Mouse (Mus musculus): Measurements from ENCODE around the gene Hk2. TPM values are rescaled to one million over a fixed set of nuclear protein-coding genes. Genes with fewer than 3 reads are reported as not detected.

Hk2 gene
- polyA plus RNA-seq, 1 experiment from 2014 or later: 3.5 TPM

Other genes with a start within 250 kb of the Hk2 start
- 125 and 130 TPM in 2 replicates for gene Pole4, start 69.1 kb downstream of the Hk2 start, polyA plus RNA-seq (2015; fragmentation: Nextera tagmentation; extraction: Ambion mirVana)
- 22.5 and 22.7 TPM in 2 replicates for gene Sema4f, start 165.3 kb upstream of the Hk2 start, polyA plus RNA-seq (2015; fragmentation: Nextera tagmentation; extraction: Ambion mirVana)
- gene M1ap, start 172.4 kb upstream of the Hk2 start, polyA plus RNA-seq (2015; fragmentation: Nextera tagmentation; extraction: Ambion mirVana): 0.61 TPM in 1 of 2 replicates, not detected in the other